Comparison of ENCODE assay signal across 13 mouse cellular contexts in the genomic region with DNA sequence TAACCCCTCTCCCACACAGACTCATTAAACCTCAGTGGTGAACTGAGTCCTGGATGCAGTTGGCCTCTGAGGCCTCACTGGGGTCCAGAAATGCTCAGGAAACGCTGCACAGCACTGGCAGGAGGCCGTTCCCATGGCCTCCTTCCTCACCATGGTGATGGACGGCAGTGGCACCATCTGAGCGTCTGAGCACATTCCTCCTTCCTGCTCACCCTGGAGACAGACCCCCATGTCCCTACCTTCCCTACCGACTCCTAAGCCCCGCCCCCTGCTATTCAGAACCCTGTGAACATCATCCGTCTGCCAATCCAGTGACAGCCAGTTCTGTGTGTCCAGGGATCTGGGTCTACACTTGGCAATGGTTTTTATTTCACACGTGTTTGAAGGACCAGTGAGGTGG. TPM values are rescaled to one million over a fixed set of nuclear protein-coding genes. Genes with fewer than 3 reads are reported as not detected.
DNase-seq lines count a peak whose midpoint lies in the region; ATAC-seq lines count a peak whose summit lies in the region.
"Had no signal": no experiment of that assay in that cellular context is flagged by ENCODE, and none has a peak within 500 bp of the region (broad histone marks: within the 10 kb centered on the region; RNA-seq: fewer than 3 reads in every experiment).

No protein-coding gene starts in this region.

- peaks cover 51% of the 10 kb centered on the region for H3K4me1 ChIP-seq in kidney, embryonic 15.5 days
- H3K4me1 ChIP-seq in hindbrain, embryonic 11.5 days (replicated peaks; ENCODE audit: control insufficient read depth, insufficient read depth, low read length): peaks cover 45% of the 10 kb centered on the region
- H3K4me1 ChIP-seq in midbrain, embryonic 16.5 days (ENCODE audit: control insufficient read depth, insufficient read depth, low read length): peaks cover 22% of the 10 kb centered on the region

- H3K36me3 ChIP-seq in kidney, embryonic 15.5 days: no peaks in the 10 kb centered on the region
- H3K36me3 ChIP-seq in hindbrain, embryonic 11.5 days (ENCODE audit: control insufficient read depth, insufficient read depth, low read length): no peaks in the 10 kb centered on the region
- no peaks in the 10 kb centered on the region for H3K36me3 ChIP-seq in midbrain, embryonic 16.5 days (ENCODE audit: control insufficient read depth, insufficient read depth, low read length)
- H3K36me3 ChIP-seq: intestine, embryonic 15.5 days had no signal

- no peak overlapping the region for H3K9ac ChIP-seq in kidney, embryonic 15.5 days
- no peak overlapping the region for H3K9ac ChIP-seq in hindbrain, embryonic 11.5 days (ENCODE audit: low read depth, low read length)
- H3K9ac ChIP-seq in midbrain, embryonic 16.5 days (ENCODE audit: low read depth, low read length): no peak overlapping the region
- H3K9ac ChIP-seq: intestine, embryonic 15.5 days; liver, postnatal 0 days had no signal

- no peak overlapping the region for H3K4me3 ChIP-seq in kidney, embryonic 15.5 days (replicated peaks)
- H3K4me3 ChIP-seq in hindbrain, embryonic 11.5 days (ENCODE audit: low read depth, low read length): no peak overlapping the region
- H3K4me3 ChIP-seq in midbrain, embryonic 16.5 days (ENCODE audit: low read depth, low read length): no peak overlapping the region
- H3K4me3 ChIP-seq: gastrocnemius, adult 2 months; intestine, embryonic 15.5 days had no signal

- ATAC-seq in kidney, embryonic 15.5 days (replicated peaks; ENCODE audit: low FRiP score): 0 out of 2 replicates have a peak, but pooled peaks have one; percentile 30
- ATAC-seq in hindbrain, embryonic 11.5 days (ENCODE audit: low FRiP score): peak; percentile 72
- peak; percentile 49 for ATAC-seq in midbrain, embryonic 16.5 days
- no peak for ATAC-seq in monocyte, adult 5-6 weeks (replicated peaks; ENCODE audit: insufficient number of reproducible peaks, low FRiP score, low TSS enrichment, poor library complexity, severe bottlenecking)
- ATAC-seq: intestine, embryonic 15.5 days; liver, postnatal 0 days had no signal

- no peak overlapping the region for H3K27ac ChIP-seq in kidney, embryonic 15.5 days
- H3K27ac ChIP-seq in hindbrain, embryonic 11.5 days (ENCODE audit: low read depth, low read length): peak overlapping the region; percentile 67; the same call in 1 of the 2 replicates
- H3K27ac ChIP-seq in midbrain, embryonic 16.5 days (ENCODE audit: low read length): no peak overlapping the region
- H3K27ac ChIP-seq: gastrocnemius, adult 2 months; intestine, embryonic 15.5 days had no signal

- no peak overlapping the region for H3K4me2 ChIP-seq in kidney, embryonic 15.5 days
- no peak overlapping the region for H3K4me2 ChIP-seq in hindbrain, embryonic 11.5 days (replicated peaks; ENCODE audit: low read depth, low read length)
- H3K4me2 ChIP-seq in midbrain, embryonic 16.5 days (ENCODE audit: low read length): no peak overlapping the region
- H3K4me2 ChIP-seq: intestine, embryonic 15.5 days had no signal

- DNase-seq in kidney, adult 9 months: no peak
- peak; percentile 82 for DNase-seq in embryo, embryonic 10 days (ENCODE audit: low spot score)
- DNase-seq in hindbrain, embryonic 11.5 days (ENCODE audit: low spot score): peak; percentile 85
- DNase-seq in c-Kit-positive CD71-positive TER-119-positive erythroid progenitor cells, embryonic 14.5 days (ENCODE audit: low spot score): no peak
- no peak for DNase-seq in heart, postnatal 25 days (ENCODE audit: low spot score)
- DNase-seq: cerebellum, postnatal 36 days; gastrocnemius, adult 2 months; layer of hippocampus, postnatal 36 days; liver, postnatal 0 days had no signal

- no peaks in the 10 kb centered on the region for H3K27me3 ChIP-seq in kidney, embryonic 15.5 days
- no peaks in the 10 kb centered on the region for H3K27me3 ChIP-seq in hindbrain, embryonic 11.5 days (ENCODE audit: control insufficient read depth, insufficient read depth, low read length)
- H3K27me3 ChIP-seq in midbrain, embryonic 16.5 days (ENCODE audit: control insufficient read depth, insufficient read depth, low read depth, low read length): no peaks in the 10 kb centered on the region
- H3K27me3 ChIP-seq: intestine, embryonic 15.5 days had no signal

- H3K9me3 ChIP-seq in kidney, embryonic 15.5 days (replicated peaks): no peaks in the 10 kb centered on the region
- H3K9me3 ChIP-seq in hindbrain, embryonic 11.5 days (ENCODE audit: control insufficient read depth, low read length): no peaks in the 10 kb centered on the region
- H3K9me3 ChIP-seq in midbrain, embryonic 16.5 days (replicated peaks; ENCODE audit: control insufficient read depth, low read length, poor library complexity, severe bottlenecking): no peaks in the 10 kb centered on the region
- H3K9me3 ChIP-seq: intestine, embryonic 15.5 days had no signal

- 18% methylated on average over 8 of the region's 8 CpGs for WGBS in kidney, embryonic 15.5 days
- 7% methylated on average over 8 of the region's 8 CpGs for WGBS in hindbrain, embryonic 11.5 days
- WGBS in midbrain, embryonic 16.5 days: 11% methylated on average over 8 of the region's 8 CpGs

- intact Hi-C loops in heart, postnatal 25 days (cut with DNase I): no loop called here

RNA-seq across cellular contexts. Expression of a gene that starts 42.6 kb away (rescaled TPM):
- polyA plus RNA-seq in kidney, embryonic 15.5 days (2015; fragmentation: Nextera tagmentation; extraction: Ambion mirVana): 16.0 TPM in 2 replicates
- polyA plus RNA-seq in hindbrain, embryonic 11.5 days (2014; fragmentation: Nextera tagmentation; extraction: Ambion mirVana): 20.9 and 21.7 TPM in 2 replicates
- 19.3 and 22.0 TPM in 2 replicates for polyA plus RNA-seq in midbrain, embryonic 16.5 days (2015; fragmentation: Nextera tagmentation; extraction: Ambion mirVana)
- total RNA-seq in monocyte, adult 5-6 weeks (2017): 118 to 236 TPM (median 124 TPM) in 3 replicates
- 1 to 10 TPM; 5.9 to 6.6 TPM for total RNA-seq in heart, postnatal 25 days (2021)

Comparison
In these comparisons a context has a peak if more than half of its experiments do, and no peak if none do; other contexts are left out.
1. DNase-seq: peak in embryo, embryonic 10 days (single experiment) and hindbrain, embryonic 11.5 days (single experiment); none in kidney, adult 9 months (single experiment), c-Kit-positive CD71-positive TER-119-positive erythroid progenitor cells, embryonic 14.5 days (single experiment) and heart, postnatal 25 days (single experiment).